Mouse (Mus musculus) right cerebral cortex, postnatal 10 days (tissue): ENCODE measurements at regions not wholly inside any gene's neighbourhood (a gene's known extent, or its start where the extent isn't known, plus 50 kb on each side); places are given as distances from the start of the nearest gene placed in this dataset.

ENCODE experiments used
- DNase-seq, 2 experiments: peaks; one replicate each; pipeline ENCODE4 v3.0.0; 2021; ENCODE audit warnings: low spot score in 2 of 2

GRCm38 (mm10) chr7:92984701-92985682 lies 94.7 kb upstream of the Fam181b start:
- peak; percentile 41 to 52 for DNase-seq

GRCm38 (mm10) chr7:92985683-92986070 lies 94.0 kb upstream of the Fam181b start:
- no peak for DNase-seq

- no peak for DNase-seq
Observed at GRCm38 (mm10) chr7:92998886-92999285, 80.8 kb upstream of the Fam181b start.

- DNase-seq, result peak; percentile 71 to 79
Observed at GRCm38 (mm10) chr7:93006694-93007231, 72.9 kb upstream of the Fam181b start.

- DNase-seq, result no peak
Observed at GRCm38 (mm10) chr7:93007721-93008120, 71.9 kb upstream of the Fam181b start.

GRCm38 (mm10) chr7:93019390-93019789 lies 60.3 kb upstream of the Fam181b start:
- no peak for DNase-seq

GRCm38 (mm10) chr7:93023489-93024130 lies 56.1 kb upstream of the Fam181b start:
- no peak for DNase-seq

- no peak for DNase-seq
Observed at GRCm38 (mm10) chr7:93026231-93026630, 53.4 kb upstream of the Fam181b start.
